Mouse (Mus musculus): ENCODE measurements around the gene Nup160.

DNA sequence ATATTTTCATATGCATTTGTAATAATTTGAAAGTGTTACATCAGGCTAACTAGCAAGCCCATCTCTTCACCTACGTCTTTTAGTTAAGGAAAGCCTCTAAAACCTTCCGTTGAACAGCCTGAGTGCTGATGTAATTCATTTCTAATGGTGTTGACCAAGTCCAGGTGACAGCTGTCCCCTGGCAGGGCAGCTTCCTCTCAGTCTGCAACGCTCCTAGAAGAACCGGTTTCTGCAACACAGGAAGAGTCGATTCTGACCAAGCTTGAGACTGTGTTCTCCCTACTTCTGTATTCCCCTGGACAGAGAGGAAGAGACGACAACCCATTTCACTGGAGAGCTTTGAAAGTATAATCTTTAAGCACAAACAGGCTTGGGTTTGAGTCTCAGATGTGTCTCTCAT is 21.6 kb upstream of the Nup160 start:
- no peak for TF ChIP-seq EP300 (IDR thresholded peaks at IDR 0.05)
- no peak for TF ChIP-seq CTCF (IDR thresholded peaks at IDR 0.05)
